Mouse (Mus musculus): ENCODE data around the gene Adh5.

Adh5 gene

GRCm38 (mm10) chr3:138448077-138448860, 5.4 kb downstream of the Adh5 start:
- no peaks in the 10 kb centered on the region for H3K27me3 ChIP-seq (ENCODE audit: insufficient read depth, low read length)
- peaks cover 25% of the 10 kb centered on the region for H3K4me1 ChIP-seq (replicated peaks; ENCODE audit: low read depth, low read length)
- TF ChIP-seq POU5F1 (IDR thresholded peaks at IDR 0.05; ENCODE audit: borderline replicate concordance, low read length) (no peak), NANOG (IDR thresholded peaks at IDR 0.05; ENCODE audit: borderline replicate concordance, low read length) (no peak), CTCF (conservative IDR thresholded peaks at IDR 0.05; ENCODE audit: low read length) (no peak)

GRCm38 (mm10) chr3:138452169-138452568, 9.3 kb downstream of the Adh5 start:
- H3K4me3 ChIP-seq (replicated peaks; ENCODE audit: low read length) = no peak overlapping the region
- H3K36me3 ChIP-seq (ENCODE audit: insufficient read depth, low read length) = peaks cover 99% of the 10 kb centered on the region
- H3K27me3 ChIP-seq (ENCODE audit: insufficient read depth, low read length) = no peaks in the 10 kb centered on the region
- TF ChIP-seq NANOG (IDR thresholded peaks at IDR 0.05; ENCODE audit: borderline replicate concordance, low read length) = no peak
- no peak for TF ChIP-seq CTCF (conservative IDR thresholded peaks at IDR 0.05; ENCODE audit: low read length)
- no peak for TF ChIP-seq POU5F1 (IDR thresholded peaks at IDR 0.05; ENCODE audit: borderline replicate concordance, low read length)
- H3K4me1 ChIP-seq (replicated peaks; ENCODE audit: low read depth, low read length) = peaks cover 16% of the 10 kb centered on the region
- no peaks in the 10 kb centered on the region for H3K9me3 ChIP-seq (ENCODE audit: low read length)

More at GRCm38 (mm10) chr3:138448077-138448860, 5.4 kb downstream of the Adh5 start:
- Histone ChIP-seq H3K4me3 (replicated peaks; ENCODE audit: low read length) (no peak overlapping the region), H3K9me3 (ENCODE audit: low read length) (no peaks in the 10 kb centered on the region), H3K36me3 (ENCODE audit: insufficient read depth, low read length) (peaks cover 92% of the 10 kb centered on the region)

GRCm38 (mm10) chr3:138454234-138454633, 11.3 kb downstream of the Adh5 start:
- Histone ChIP-seq H3K4me3 (replicated peaks; ENCODE audit: low read length) (no peak overlapping the region), H3K36me3 (ENCODE audit: insufficient read depth, low read length) (peaks cover 96% of the 10 kb centered on the region), H3K4me1 (replicated peaks; ENCODE audit: low read depth, low read length) (peaks cover 16% of the 10 kb centered on the region), H3K27me3 (ENCODE audit: insufficient read depth, low read length) (no peaks in the 10 kb centered on the region), H3K9me3 (ENCODE audit: low read length) (no peaks in the 10 kb centered on the region)
- TF ChIP-seq POU5F1 (IDR thresholded peaks at IDR 0.05; ENCODE audit: borderline replicate concordance, low read length) (no peak), CTCF (conservative IDR thresholded peaks at IDR 0.05; ENCODE audit: low read length) (no peak), NANOG (IDR thresholded peaks at IDR 0.05; ENCODE audit: borderline replicate concordance, low read length) (no peak)

- no peak overlapping the region for H3K4me3 ChIP-seq (replicated peaks; ENCODE audit: low read length)
- H3K4me1 ChIP-seq (replicated peaks; ENCODE audit: low read depth, low read length) = peaks cover 16% of the 10 kb centered on the region
- H3K36me3 ChIP-seq (ENCODE audit: insufficient read depth, low read length) = peaks cover 96% of the 10 kb centered on the region
- H3K27me3 ChIP-seq (ENCODE audit: insufficient read depth, low read length) = no peaks in the 10 kb centered on the region
- H3K9me3 ChIP-seq (ENCODE audit: low read length) = no peaks in the 10 kb centered on the region
- TF ChIP-seq POU5F1 (IDR thresholded peaks at IDR 0.05; ENCODE audit: borderline replicate concordance, low read length) (no peak), CTCF (conservative IDR thresholded peaks at IDR 0.05; ENCODE audit: low read length) (no peak), NANOG (IDR thresholded peaks at IDR 0.05; ENCODE audit: borderline replicate concordance, low read length) (no peak)
Measured at GRCm38 (mm10) chr3:138454711-138455435, 12.0 kb downstream of the Adh5 start.

- no peak for TF ChIP-seq CTCF (conservative IDR thresholded peaks at IDR 0.05; ENCODE audit: low read length)
- Histone ChIP-seq H3K9me3 (ENCODE audit: low read length) (no peaks in the 10 kb centered on the region), H3K4me1 (replicated peaks; ENCODE audit: low read depth, low read length) (peaks cover 11% of the 10 kb centered on the region), H3K36me3 (ENCODE audit: insufficient read depth, low read length) (peaks cover 96% of the 10 kb centered on the region), H3K27me3 (ENCODE audit: insufficient read depth, low read length) (no peaks in the 10 kb centered on the region), H3K4me3 (replicated peaks; ENCODE audit: low read length) (no peak overlapping the region)
Measured at GRCm38 (mm10) chr3:138458441-138458840, 15.5 kb downstream of the Adh5 start.

GRCm38 (mm10) chr3:138460260-138460659, 17.4 kb downstream of the Adh5 start:
- H3K36me3 ChIP-seq (ENCODE audit: insufficient read depth, low read length) = peaks cover 96% of the 10 kb centered on the region
- no peaks in the 10 kb centered on the region for H3K27me3 ChIP-seq (ENCODE audit: insufficient read depth, low read length)
- peaks cover 11% of the 10 kb centered on the region for H3K4me1 ChIP-seq (replicated peaks; ENCODE audit: low read depth, low read length)
- H3K9me3 ChIP-seq (ENCODE audit: low read length) = no peaks in the 10 kb centered on the region
- TF ChIP-seq CTCF (conservative IDR thresholded peaks at IDR 0.05; ENCODE audit: low read length) (no peak), NANOG (IDR thresholded peaks at IDR 0.05; ENCODE audit: borderline replicate concordance, low read length) (no peak), POU5F1 (IDR thresholded peaks at IDR 0.05; ENCODE audit: borderline replicate concordance, low read length) (no peak)
- no peak overlapping the region for H3K4me3 ChIP-seq (replicated peaks; ENCODE audit: low read length)

GRCm38 (mm10) chr3:138461832-138462231, 18.9 kb downstream of the Adh5 start:
- TF ChIP-seq NANOG (IDR thresholded peaks at IDR 0.05; ENCODE audit: borderline replicate concordance, low read length) (no peak), POU5F1 (IDR thresholded peaks at IDR 0.05; ENCODE audit: borderline replicate concordance, low read length) (no peak), CTCF (conservative IDR thresholded peaks at IDR 0.05; ENCODE audit: low read length) (no peak)
- Histone ChIP-seq H3K4me1 (replicated peaks; ENCODE audit: low read depth, low read length) (no peaks in the 10 kb centered on the region), H3K27me3 (ENCODE audit: insufficient read depth, low read length) (no peaks in the 10 kb centered on the region), H3K4me3 (replicated peaks; ENCODE audit: low read length) (no peak overlapping the region), H3K36me3 (ENCODE audit: insufficient read depth, low read length) (peaks cover 95% of the 10 kb centered on the region), H3K9me3 (ENCODE audit: low read length) (no peaks in the 10 kb centered on the region)

- Histone ChIP-seq H3K27me3 (ENCODE audit: insufficient read depth, low read length) (no peaks in the 10 kb centered on the region), H3K4me3 (replicated peaks; ENCODE audit: low read length) (no peak overlapping the region), H3K9me3 (ENCODE audit: low read length) (no peaks in the 10 kb centered on the region), H3K36me3 (ENCODE audit: insufficient read depth, low read length) (peaks cover 95% of the 10 kb centered on the region), H3K4me1 (replicated peaks; ENCODE audit: low read depth, low read length) (no peaks in the 10 kb centered on the region)
- TF ChIP-seq NANOG (IDR thresholded peaks at IDR 0.05; ENCODE audit: borderline replicate concordance, low read length) (no peak), CTCF (conservative IDR thresholded peaks at IDR 0.05; ENCODE audit: low read length) (peak; percentile 38; the same call in 1 of the 2 replicates), POU5F1 (IDR thresholded peaks at IDR 0.05; ENCODE audit: borderline replicate concordance, low read length) (no peak)
Measured at GRCm38 (mm10) chr3:138463137-138463536, 20.2 kb downstream of the Adh5 start.

All from E14TG2a.4 (cell line).